Mouse (Mus musculus): ENCODE data around the gene Tmem196. TPM values are rescaled to one million over a fixed set of nuclear protein-coding genes. Genes with fewer than 3 reads are reported as not detected.

The Tmem196 gene
- total RNA-seq (2023) = not detected

DNA sequence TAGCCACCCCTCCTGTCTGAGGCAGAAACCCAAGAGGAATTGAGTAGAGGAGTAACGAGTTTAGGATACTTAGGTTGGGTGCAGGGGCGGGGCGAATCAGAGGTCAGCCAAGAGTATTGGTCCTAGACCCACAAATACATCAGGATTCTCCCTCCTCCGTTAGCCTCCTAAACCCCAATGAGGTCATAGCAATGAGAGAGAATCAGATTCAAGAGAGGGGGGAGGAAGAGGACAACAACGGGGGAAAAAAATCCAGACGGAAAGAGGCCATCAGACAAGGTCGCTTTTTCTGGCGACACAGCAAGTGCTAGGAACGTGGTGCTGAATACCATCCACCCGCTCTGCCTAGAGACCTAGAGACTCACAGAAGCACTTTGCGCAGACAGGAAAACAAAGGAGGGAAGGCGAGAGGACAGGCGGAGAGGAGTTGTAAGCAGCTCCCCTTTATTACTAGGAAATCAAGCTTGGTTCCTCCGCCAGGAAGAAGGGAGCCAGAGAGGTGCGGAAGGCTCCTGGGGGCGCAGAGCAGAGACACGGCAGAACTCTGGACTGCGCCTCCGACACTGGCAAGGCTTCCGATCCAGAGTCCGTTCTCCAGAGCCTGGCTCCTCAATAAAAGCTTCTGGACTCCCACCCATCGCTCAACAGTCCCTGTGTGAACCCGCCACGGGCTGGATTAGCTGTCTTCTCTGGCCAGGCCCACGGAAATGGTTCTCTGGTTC, at the start of gene Tmem196:
TSS of gene Tmem196 (plus strand) at position 234 of the 722 bp plus-strand sequence.

